Mouse (Mus musculus): Measurements from ENCODE around the gene G6pc3.

Gene G6pc3

DNA sequence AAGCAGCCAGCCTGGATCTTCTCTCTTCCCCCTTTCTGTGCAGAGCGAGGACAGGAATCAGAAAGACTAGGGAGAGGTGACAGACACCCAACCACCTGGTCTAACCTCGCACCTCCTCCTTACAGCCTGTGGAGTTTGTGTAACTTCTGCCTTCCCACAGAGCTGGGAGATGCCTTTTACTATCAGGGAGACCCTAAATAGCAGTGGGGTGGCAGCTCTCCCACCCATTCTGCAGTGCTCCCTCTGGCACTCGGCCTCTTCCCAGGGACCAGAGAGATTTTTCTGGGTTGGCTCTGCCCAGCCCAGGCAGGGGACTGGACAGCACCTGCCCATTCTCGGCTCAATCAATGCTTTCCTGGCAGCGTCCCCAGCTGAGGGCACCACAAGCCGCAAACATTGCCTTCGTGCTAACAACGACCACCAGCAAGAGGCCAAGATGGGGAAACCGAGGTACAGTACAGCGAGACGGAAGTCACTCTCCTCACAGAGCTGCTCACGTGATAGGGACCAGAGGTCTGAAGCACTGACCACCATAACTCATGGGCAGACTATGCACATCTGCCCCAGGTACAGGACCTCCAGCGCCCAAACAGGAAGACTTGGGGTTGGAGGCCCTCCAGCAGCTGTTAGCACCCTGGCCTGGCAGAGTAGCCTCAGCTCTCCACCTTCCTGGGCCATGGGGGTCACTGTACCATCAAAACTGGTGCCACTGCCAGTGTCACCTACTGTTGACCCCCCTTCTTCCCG lies 30.0 kb downstream of the G6pc3 start:
- DNase-seq = no peak

DNA sequence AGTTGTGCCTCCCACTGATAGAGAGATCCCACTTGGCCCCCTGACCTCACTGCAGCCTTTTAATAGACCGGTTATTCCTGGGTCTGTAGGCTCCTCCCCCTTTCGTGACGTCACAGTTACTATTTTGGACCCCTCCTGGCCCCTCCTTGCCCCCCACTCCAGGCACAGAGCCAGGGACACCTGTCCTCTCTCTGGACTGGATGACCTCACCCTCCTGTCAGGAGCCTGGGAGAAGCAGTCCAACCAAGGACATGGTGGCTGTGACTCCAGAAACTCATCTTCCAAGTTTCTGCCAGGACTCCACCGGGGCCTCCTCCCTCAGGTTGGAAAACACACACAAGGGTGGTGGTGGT lies 30.6 kb downstream of the G6pc3 start:
- DNase-seq = no peak

DNA sequence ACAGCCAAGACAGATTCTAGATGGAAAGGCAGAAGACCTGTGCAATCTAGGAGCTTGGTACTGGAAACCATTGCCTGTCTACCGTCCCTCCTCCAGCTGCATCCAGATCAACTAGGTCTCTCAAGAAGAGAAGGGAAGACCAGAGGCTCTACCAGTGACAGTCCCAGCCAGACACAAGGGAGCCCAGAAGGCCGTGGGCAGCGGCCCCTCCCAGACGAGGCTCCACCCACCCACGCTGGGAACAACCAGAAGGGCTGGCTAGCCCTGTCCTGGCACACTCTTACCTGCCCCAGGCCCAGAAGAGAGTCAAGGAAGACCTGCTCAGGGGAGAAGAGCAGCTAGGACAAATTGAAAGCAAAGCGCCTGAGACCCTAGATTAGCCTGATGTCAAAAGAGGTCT lies 31.0 kb downstream of the G6pc3 start:
- DNase-seq = no peak

- DNase-seq = no peak
Measured at GRCm38 (mm10) chr11:102221243-102221953, 32.0 kb downstream of the G6pc3 start.

- DNase-seq = no peak
Measured at GRCm38 (mm10) chr11:102221954-102222351, 32.5 kb downstream of the G6pc3 start.

- DNase-seq = no peak
Measured at GRCm38 (mm10) chr11:102223166-102223565, 33.7 kb downstream of the G6pc3 start.

- DNase-seq = no peak
Measured at GRCm38 (mm10) chr11:102224686-102225085, 35.3 kb downstream of the G6pc3 start.

GRCm38 (mm10) chr11:102225221-102225620 lies 35.8 kb downstream of the G6pc3 start:
- no peak for DNase-seq

GRCm38 (mm10) chr11:102226067-102226978 lies 36.9 kb downstream of the G6pc3 start:
- no peak for DNase-seq

- DNase-seq = peak; percentile 25
Measured at GRCm38 (mm10) chr11:102227270-102228190, 38.1 kb downstream of the G6pc3 start.

DNA sequence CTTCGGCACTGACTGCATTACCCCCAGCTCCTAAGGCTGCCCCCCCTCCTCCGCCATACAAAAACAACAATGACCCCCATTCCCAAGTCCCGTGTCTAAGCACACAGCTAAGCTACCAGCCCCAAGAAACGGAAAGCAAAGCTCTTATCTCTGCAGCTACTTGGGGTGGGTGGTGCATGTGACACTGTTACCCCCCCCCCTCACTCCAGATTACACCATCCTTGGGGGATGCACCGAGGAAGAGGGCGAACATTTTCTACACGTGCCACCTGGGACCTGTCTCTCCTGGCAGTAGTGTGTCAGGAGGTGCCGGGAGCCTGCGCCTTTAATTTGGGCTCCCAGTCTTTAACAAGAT lies 38.7 kb downstream of the G6pc3 start:
- DNase-seq = no peak

- DNase-seq = no peak
Measured at GRCm38 (mm10) chr11:102228646-102229268, 39.3 kb downstream of the G6pc3 start.

DNA sequence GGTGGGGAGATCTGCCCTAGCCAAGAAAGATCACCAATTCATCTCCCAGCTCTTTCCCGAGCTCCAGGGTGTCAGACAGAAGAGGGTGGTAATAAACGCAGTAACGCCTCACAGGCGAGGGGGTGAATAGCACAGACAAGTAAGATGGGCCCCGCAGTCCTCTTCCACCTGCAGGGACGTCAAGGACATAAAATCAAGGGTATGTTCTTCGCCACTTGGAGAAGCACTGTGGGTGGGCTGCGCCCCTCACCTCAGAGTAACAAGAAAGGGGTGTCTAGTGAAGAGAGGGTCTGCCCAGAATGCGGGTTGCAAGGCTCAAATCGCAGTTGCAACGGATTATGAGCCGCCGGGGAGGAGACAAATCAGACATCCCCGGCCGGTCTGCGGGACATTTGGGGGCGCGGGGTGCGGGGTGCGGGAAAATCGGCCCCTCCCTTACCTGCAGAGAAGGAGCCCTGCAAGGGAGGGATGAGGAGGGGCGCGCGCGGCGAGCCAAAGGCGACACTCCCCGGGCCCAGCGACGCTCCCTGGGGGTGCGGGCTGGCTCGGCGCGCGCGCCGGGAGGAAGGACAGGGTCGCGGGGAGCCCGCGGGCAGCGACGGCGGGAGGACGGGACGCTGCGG lies 40.0 kb downstream of the G6pc3 start:
- DNase-seq = peak; percentile 34

- peak; percentile 98 for DNase-seq
Measured at GRCm38 (mm10) chr11:102230006-102230741, 40.8 kb downstream of the G6pc3 start, which contains the start of gene Hdac5. Gene Hdac5, minus strand, starts transcription at chr11:102230166.

- no peak for DNase-seq
Measured at GRCm38 (mm10) chr11:102236022-102236421, 46.6 kb downstream of the G6pc3 start.

DNA sequence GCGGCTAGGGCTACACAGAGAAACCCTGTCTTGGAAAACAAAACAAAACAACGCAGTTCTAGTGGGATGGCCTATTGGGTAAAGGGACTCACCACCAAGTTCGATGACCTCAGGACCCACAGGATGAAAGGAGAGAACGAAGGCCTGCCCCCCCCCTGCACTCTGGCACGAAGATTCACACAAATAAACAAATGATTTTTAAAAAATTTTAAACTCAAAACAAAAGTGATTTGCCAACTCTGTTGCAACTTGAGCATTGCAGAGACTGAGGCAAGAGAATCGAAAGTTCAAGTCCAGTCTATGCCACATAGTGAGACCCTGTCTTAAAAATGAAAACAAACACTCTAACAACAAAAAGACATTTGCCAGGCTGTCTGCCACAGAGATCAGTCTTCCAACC lies 51.2 kb downstream of the G6pc3 start:
- no peak for DNase-seq

GRCm38 (mm10) chr11:102241246-102241645 lies 51.8 kb downstream of the G6pc3 start:
- no peak for DNase-seq

- no peak for DNase-seq
Measured at GRCm38 (mm10) chr11:102241874-102242273, 52.5 kb downstream of the G6pc3 start.

Measured in right cerebral cortex, postnatal 25 days (tissue).